Mouse (Mus musculus): Measurements from ENCODE around the gene Cdh18. TPM values are rescaled to one million over a fixed set of nuclear protein-coding genes. Genes with fewer than 3 reads are reported as not detected.

Gene Cdh18
- polyA plus RNA-seq, 1 experiment from 2014 or later: 0.13 TPM

DNA sequence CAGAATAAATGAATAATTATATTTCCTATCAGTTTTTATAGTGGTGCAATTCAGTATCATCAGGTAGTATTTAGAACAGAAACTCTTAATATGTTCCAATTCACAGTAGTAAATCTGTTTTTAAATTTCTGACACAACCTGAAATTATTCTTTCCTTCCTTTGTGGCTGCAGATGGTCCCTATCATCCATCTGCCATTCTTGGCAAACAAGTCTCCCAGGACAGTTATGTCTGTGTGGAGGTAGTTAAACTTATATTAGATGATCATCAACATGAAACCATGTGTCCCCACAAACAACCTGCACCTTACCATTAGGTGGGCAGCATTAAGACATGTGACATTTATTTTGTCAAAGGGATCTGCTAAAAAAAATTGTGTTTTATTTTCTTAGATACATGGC lies 847.8 kb downstream of the Cdh18 start:
- no peaks in the 10 kb centered on the region for H3K4me1 ChIP-seq (replicated peaks; ENCODE audit: insufficient read depth, low read length)
- no peaks in the 10 kb centered on the region for H3K36me3 ChIP-seq (ENCODE audit: insufficient read depth, low read length)
- no peak overlapping the region for H3K4me2 ChIP-seq (ENCODE audit: low read length)
- H3K9me3 ChIP-seq (replicated peaks; ENCODE audit: low read length): no peaks in the 10 kb centered on the region
- TF ChIP-seq CTCF (IDR thresholded peaks at IDR 0.05; ENCODE audit: low read depth): no peak
- no peak for ATAC-seq (replicated peaks; ENCODE audit: low FRiP score, low read depth)
- H3K9ac ChIP-seq (ENCODE audit: low read depth, low read length): no peak overlapping the region
- H3K27me3 ChIP-seq (ENCODE audit: insufficient read depth, low read length): no peaks in the 10 kb centered on the region
- no peak for DNase-seq (ENCODE audit: low spot score)
- no peak overlapping the region for H3K4me3 ChIP-seq (replicated peaks; ENCODE audit: low read depth, low read length)
- no peak overlapping the region for H3K27ac ChIP-seq

GRCm38 (mm10) chr15:23403792-23404191 lies 855.0 kb downstream of the Cdh18 start:
- 89% methylated on average over 2 of the region's 2 CpGs for WGBS
- H3K27ac ChIP-seq: no peak overlapping the region
- H3K4me3 ChIP-seq (replicated peaks; ENCODE audit: low read depth, low read length): no peak overlapping the region
- no peaks in the 10 kb centered on the region for H3K27me3 ChIP-seq (ENCODE audit: insufficient read depth, low read length)
- no peak for ATAC-seq (replicated peaks; ENCODE audit: low FRiP score, low read depth)
- H3K4me1 ChIP-seq (replicated peaks; ENCODE audit: insufficient read depth, low read length): no peaks in the 10 kb centered on the region
- H3K9me3 ChIP-seq (replicated peaks; ENCODE audit: low read length): no peaks in the 10 kb centered on the region
- no peak for TF ChIP-seq CTCF (IDR thresholded peaks at IDR 0.05; ENCODE audit: low read depth)
- no peaks in the 10 kb centered on the region for H3K36me3 ChIP-seq (ENCODE audit: insufficient read depth, low read length)
- H3K4me2 ChIP-seq (ENCODE audit: low read length): no peak overlapping the region
- H3K9ac ChIP-seq (ENCODE audit: low read depth, low read length): no peak overlapping the region
- DNase-seq (ENCODE audit: low spot score): no peak

DNA sequence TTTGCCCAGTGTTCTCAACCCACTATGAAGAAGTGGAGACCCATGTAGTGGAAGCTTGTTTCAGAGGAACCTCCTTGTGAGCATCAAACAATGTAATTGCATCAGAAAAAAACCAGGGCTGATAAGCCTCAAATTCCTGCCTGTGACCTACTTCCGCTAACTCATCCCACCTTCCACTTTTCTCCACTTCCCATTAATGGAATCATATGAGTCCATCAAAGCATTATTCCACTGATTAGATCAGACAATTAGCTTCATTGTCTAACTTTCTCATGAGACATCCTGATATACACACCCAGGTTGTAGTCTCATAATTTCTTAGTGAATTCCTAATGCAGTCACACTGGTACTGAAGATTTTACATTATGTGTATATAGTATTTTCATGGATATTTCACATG lies 859.4 kb downstream of the Cdh18 start:
- 98% methylated on average over 1 of the region's 1 CpGs for WGBS
- Histone ChIP-seq H3K9me3 (replicated peaks; ENCODE audit: low read length) (no peaks in the 10 kb centered on the region), H3K4me1 (replicated peaks; ENCODE audit: insufficient read depth, low read length) (no peaks in the 10 kb centered on the region), H3K27me3 (ENCODE audit: insufficient read depth, low read length) (no peaks in the 10 kb centered on the region), H3K4me3 (replicated peaks; ENCODE audit: low read depth, low read length) (no peak overlapping the region), H3K36me3 (ENCODE audit: insufficient read depth, low read length) (no peaks in the 10 kb centered on the region), H3K27ac (no peak overlapping the region), H3K4me2 (ENCODE audit: low read length) (no peak overlapping the region), H3K9ac (ENCODE audit: low read depth, low read length) (no peak overlapping the region)
- no peak for TF ChIP-seq CTCF (IDR thresholded peaks at IDR 0.05; ENCODE audit: low read depth)
- ATAC-seq (replicated peaks; ENCODE audit: low FRiP score, low read depth): no peak
- DNase-seq (ENCODE audit: low spot score): no peak

GRCm38 (mm10) chr15:23416450-23417080 lies 867.7 kb downstream of the Cdh18 start:
- 70% methylated on average over 5 of the region's 5 CpGs for WGBS
- Histone ChIP-seq H3K9ac (ENCODE audit: low read depth, low read length) (no peak overlapping the region), H3K4me3 (replicated peaks; ENCODE audit: low read depth, low read length) (no peak overlapping the region), H3K27ac (no peak overlapping the region), H3K9me3 (replicated peaks; ENCODE audit: low read length) (no peaks in the 10 kb centered on the region), H3K4me1 (replicated peaks; ENCODE audit: insufficient read depth, low read length) (no peaks in the 10 kb centered on the region), H3K36me3 (ENCODE audit: insufficient read depth, low read length) (no peaks in the 10 kb centered on the region), H3K4me2 (ENCODE audit: low read length) (no peak overlapping the region), H3K27me3 (ENCODE audit: insufficient read depth, low read length) (no peaks in the 10 kb centered on the region)
- DNase-seq (ENCODE audit: low spot score) (no peak), ATAC-seq (replicated peaks; ENCODE audit: low FRiP score, low read depth) (no peak)
- no peak for TF ChIP-seq CTCF (IDR thresholded peaks at IDR 0.05; ENCODE audit: low read depth)

- H3K9me3 ChIP-seq (replicated peaks; ENCODE audit: low read length): no peaks in the 10 kb centered on the region
- no peak overlapping the region for H3K9ac ChIP-seq (ENCODE audit: low read depth, low read length)
- no peak overlapping the region for H3K4me3 ChIP-seq (replicated peaks; ENCODE audit: low read depth, low read length)
- no peaks in the 10 kb centered on the region for H3K36me3 ChIP-seq (ENCODE audit: insufficient read depth, low read length)
- H3K27me3 ChIP-seq (ENCODE audit: insufficient read depth, low read length): no peaks in the 10 kb centered on the region
- no peak overlapping the region for H3K4me2 ChIP-seq (ENCODE audit: low read length)
- no peak overlapping the region for H3K27ac ChIP-seq
- no peak for ATAC-seq (replicated peaks; ENCODE audit: low FRiP score, low read depth)
- TF ChIP-seq CTCF (IDR thresholded peaks at IDR 0.05; ENCODE audit: low read depth): no peak
- DNase-seq (ENCODE audit: low spot score): no peak
- no peaks in the 10 kb centered on the region for H3K4me1 ChIP-seq (replicated peaks; ENCODE audit: insufficient read depth, low read length)
Measured at GRCm38 (mm10) chr15:23418158-23418557, 869.3 kb downstream of the Cdh18 start.

DNA sequence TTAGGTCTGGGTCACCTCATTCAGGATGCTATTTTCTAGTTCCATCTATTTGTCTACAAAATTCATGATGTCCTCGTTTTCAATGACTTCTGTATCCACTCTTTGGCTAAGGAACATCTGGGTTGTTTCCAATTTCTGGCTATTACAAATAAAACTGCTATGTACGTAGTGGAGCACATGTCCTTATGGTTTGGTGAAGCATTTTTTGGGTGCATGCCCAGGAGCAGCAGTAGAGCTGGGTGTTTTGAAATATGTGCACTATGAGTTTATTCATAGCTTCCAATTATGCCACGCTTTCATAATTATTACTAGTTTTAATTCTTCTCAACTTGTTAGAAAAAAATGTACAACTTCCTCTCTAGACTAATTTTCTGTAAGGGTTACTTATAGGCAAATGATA lies 871.2 kb downstream of the Cdh18 start:
- DNase-seq (ENCODE audit: low spot score) (no peak), ATAC-seq (replicated peaks; ENCODE audit: low FRiP score, low read depth) (no peak)
- H3K27ac ChIP-seq: no peak overlapping the region
- H3K27me3 ChIP-seq (ENCODE audit: insufficient read depth, low read length): no peaks in the 10 kb centered on the region
- no peak for TF ChIP-seq CTCF (IDR thresholded peaks at IDR 0.05; ENCODE audit: low read depth)
- 62% methylated on average over 3 of the region's 3 CpGs for WGBS
- H3K4me2 ChIP-seq (ENCODE audit: low read length): no peak overlapping the region
- H3K9ac ChIP-seq (ENCODE audit: low read depth, low read length): no peak overlapping the region
- no peaks in the 10 kb centered on the region for H3K4me1 ChIP-seq (replicated peaks; ENCODE audit: insufficient read depth, low read length)
- no peak overlapping the region for H3K4me3 ChIP-seq (replicated peaks; ENCODE audit: low read depth, low read length)
- no peaks in the 10 kb centered on the region for H3K9me3 ChIP-seq (replicated peaks; ENCODE audit: low read length)
- no peaks in the 10 kb centered on the region for H3K36me3 ChIP-seq (ENCODE audit: insufficient read depth, low read length)

GRCm38 (mm10) chr15:23430021-23430420 lies 881.2 kb downstream of the Cdh18 start:
- DNase-seq (ENCODE audit: low spot score): no peak
- H3K27me3 ChIP-seq (ENCODE audit: insufficient read depth, low read length): no peaks in the 10 kb centered on the region
- H3K36me3 ChIP-seq (ENCODE audit: insufficient read depth, low read length): no peaks in the 10 kb centered on the region
- WGBS: 78% methylated on average over 5 of the region's 5 CpGs
- no peak overlapping the region for H3K27ac ChIP-seq
- no peaks in the 10 kb centered on the region for H3K4me1 ChIP-seq (replicated peaks; ENCODE audit: insufficient read depth, low read length)
- no peak overlapping the region for H3K4me2 ChIP-seq (ENCODE audit: low read length)
- H3K4me3 ChIP-seq (replicated peaks; ENCODE audit: low read depth, low read length): no peak overlapping the region
- no peaks in the 10 kb centered on the region for H3K9me3 ChIP-seq (replicated peaks; ENCODE audit: low read length)
- H3K9ac ChIP-seq (ENCODE audit: low read depth, low read length): no peak overlapping the region
- no peak for ATAC-seq (replicated peaks; ENCODE audit: low FRiP score, low read depth)
- TF ChIP-seq CTCF (IDR thresholded peaks at IDR 0.05; ENCODE audit: low read depth): no peak
